Mouse (Mus musculus) embryonic facial prominence, embryonic 14.5 days (tissue): ENCODE data around the gene Pmis2. TPM values are rescaled to one million over a fixed set of nuclear protein-coding genes. Genes with fewer than 3 reads are reported as not detected.

Experiments used
- ATAC-seq: fragments of 200-750 bp; cut with Nextera tagmentation; 2 replicates; pipeline ENCODE4 v1.8.0; 2017; ENCODE audit warnings: low read depth, moderate number of reproducible peaks, moderate TSS enrichment
- DNase-seq: peaks from one replicate; pipeline ENCODE4 v3.0.0-alpha.2; 2015; ENCODE audit warnings: low spot score
- H3K27ac ChIP-seq: fragments of 300-500 bp; sonication (generic); replicated peaks from 2 replicates; pipeline ENCODE4 v1.5.1; 2014; ENCODE audit warnings: low read depth, mild to moderate bottlenecking, low read length, moderate library complexity
- H3K27me3 ChIP-seq: fragments of 300-500 bp; sonication (generic); replicated peaks from 2 replicates; pipeline ENCODE4 v1.6.1; 2014; ENCODE audit warnings: low read length; ENCODE audit not compliant: control insufficient read depth, insufficient read depth
- H3K36me3 ChIP-seq: fragments of 300-500 bp; sonication (generic); 2 replicates; pipeline ENCODE4 v1.6.1; 2014; ENCODE audit warnings: low read length, mixed read lengths; ENCODE audit not compliant: control insufficient read depth, insufficient read depth
- H3K4me1 ChIP-seq: fragments of 300-500 bp; sonication (generic); 2 replicates; pipeline ENCODE4 v1.6.1; 2014; ENCODE audit warnings: antibody characterized with exemption, low read length; ENCODE audit not compliant: control insufficient read depth, insufficient read depth
- H3K4me2 ChIP-seq: fragments of 300-500 bp; sonication (generic); 2 replicates; pipeline ENCODE4 v1.6.1; 2014; ENCODE audit warnings: low read depth, mild to moderate bottlenecking, low read length, moderate library complexity, mixed read lengths
- H3K4me3 ChIP-seq: fragments of 300-500 bp; sonication (generic); 2 replicates; pipeline ENCODE4 v1.5.1; 2014; ENCODE audit warnings: low read depth, mild to moderate bottlenecking, low read length
- H3K9ac ChIP-seq: fragments of 300-500 bp; sonication (generic); 2 replicates; pipeline ENCODE4 v1.6.1; 2014; ENCODE audit warnings: low read depth, mild to moderate bottlenecking, low read length, moderate library complexity, mixed read lengths
- H3K9me3 ChIP-seq: fragments of 300-500 bp; sonication (generic); 2 replicates; pipeline ENCODE4 v1.6.1; 2016; ENCODE audit warnings: low read length; ENCODE audit not compliant: control insufficient read depth
- WGBS: fragments of 180-500 bp; shearing (Covaris S2); extraction: QIAGEN DNeasy Blood & Tissue Kit; methylation state at CpG from one replicate; pipeline ENCODE4 v1.1.7; 2014; 5-methylcytosine and 5-hydroxymethylcytosine counted together
- polyA plus RNA-seq: library from polyadenylated mRNA; unstranded; fragments of >200 nt; fragmentation: Nextera tagmentation; extraction: Ambion mirVana; gene quantifications from 2 replicates; pipeline ENCODE4 v1.2.1, GENCODE M21; 2014

Gene Pmis2
- polyA plus RNA-seq, 1 experiment from 2014 or later, result not detected

GRCm38 (mm10) chr7:30649591-30650540, 21.5 kb downstream of the Pmis2 start, which contains the start of gene Rbm42:
Rbm42 (minus strand) TSS chr7:30650317.
- Histone ChIP-seq H3K4me1 (peaks cover 3% of the 10 kb centered on the region; the same call in 1 of the 2 replicates), H3K27me3 (no peaks in the 10 kb centered on the region), H3K4me3 (peak within 1 kb of the TSS; percentile 81), H3K9me3 (no peaks in the 10 kb centered on the region), H3K9ac (peak within 1 kb of the TSS; percentile 95), H3K36me3 (peaks cover 55% of the 10 kb centered on the region), H3K27ac (peak within 1 kb of the TSS; percentile 63; the same call in 1 of the 2 replicates), H3K4me2 (peak within 1 kb of the TSS; percentile 84)
- 2% methylated on average over 58 of the region's 59 CpGs for WGBS
- DNase-seq, result peak; percentile 100
- ATAC-seq, result peak; percentile 99

DNA sequence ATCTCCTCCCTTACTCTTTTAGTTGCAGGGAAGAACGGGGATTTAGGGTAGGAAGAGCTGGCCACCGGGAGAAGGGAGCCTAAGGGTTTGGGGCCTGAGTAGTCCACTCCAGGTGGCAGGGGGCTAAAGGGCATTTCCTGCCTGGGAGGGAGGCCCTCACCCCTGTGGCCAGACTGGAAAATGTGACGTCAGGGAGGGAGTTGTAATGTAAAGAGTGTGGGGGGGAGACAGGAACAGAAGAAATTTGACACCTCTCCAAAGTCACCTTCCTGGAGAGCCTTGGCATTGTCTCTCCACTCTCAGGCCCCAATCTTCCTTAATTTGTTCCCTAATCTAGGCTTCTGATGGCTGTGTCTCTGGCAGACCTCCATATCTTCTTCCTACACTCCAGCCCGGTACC, 32.3 kb downstream of the Pmis2 start:
- no peaks in the 10 kb centered on the region for H3K9me3 ChIP-seq
- ATAC-seq (no peak), DNase-seq (no peak)
- H3K9ac ChIP-seq, result 0 out of 2 replicates have a peak overlapping the region, but pooled peaks have one; percentile 19
- WGBS, result 16% methylated on average over 4 of the region's 4 CpGs
- H3K27me3 ChIP-seq, result peaks cover 28% of the 10 kb centered on the region
- H3K36me3 ChIP-seq, result peaks cover 43% of the 10 kb centered on the region
- H3K4me3 ChIP-seq, result no peak overlapping the region
- no peak overlapping the region for H3K27ac ChIP-seq
- H3K4me2 ChIP-seq, result no peak overlapping the region
- H3K4me1 ChIP-seq, result no peaks in the 10 kb centered on the region; the same call in 1 of the 2 replicates

- peaks cover 54% of the 10 kb centered on the region for H3K27me3 ChIP-seq
- no peaks in the 10 kb centered on the region for H3K9me3 ChIP-seq
- H3K4me2 ChIP-seq, result no peak overlapping the region
- WGBS, result 29% methylated on average over 11 of the region's 11 CpGs
- peaks cover 16% of the 10 kb centered on the region for H3K36me3 ChIP-seq
- ATAC-seq (no peak), DNase-seq (no peak)
- no peak overlapping the region for H3K27ac ChIP-seq
- H3K4me3 ChIP-seq, result no peak overlapping the region
- no peaks in the 10 kb centered on the region; the same call in 1 of the 2 replicates for H3K4me1 ChIP-seq
- H3K9ac ChIP-seq, result no peak overlapping the region
These were observed 35.0 kb downstream of the Pmis2 start for GRCm38 (mm10) chr7:30636395-30636794.

- Histone ChIP-seq H3K36me3 (peaks cover 10% of the 10 kb centered on the region), H3K4me1 (no peaks in the 10 kb centered on the region; the same call in 1 of the 2 replicates), H3K4me2 (peak within 1 kb of the TSS; percentile 36), H3K27me3 (peaks cover 55% of the 10 kb centered on the region), H3K4me3 (peak within 1 kb of the TSS; percentile 21), H3K27ac (no peak within 1 kb of the TSS), H3K9ac (no peak within 1 kb of the TSS), H3K9me3 (no peaks in the 10 kb centered on the region)
- under 1% methylated on average over 5 of the region's 5 CpGs for WGBS
- ATAC-seq (no peak), DNase-seq (no peak)
These were observed 35.7 kb downstream of the Pmis2 start, which contains the start of gene Etv2 for GRCm38 (mm10) chr7:30635752-30636151. Etv2 (minus strand) TSS chr7:30635852.

DNA sequence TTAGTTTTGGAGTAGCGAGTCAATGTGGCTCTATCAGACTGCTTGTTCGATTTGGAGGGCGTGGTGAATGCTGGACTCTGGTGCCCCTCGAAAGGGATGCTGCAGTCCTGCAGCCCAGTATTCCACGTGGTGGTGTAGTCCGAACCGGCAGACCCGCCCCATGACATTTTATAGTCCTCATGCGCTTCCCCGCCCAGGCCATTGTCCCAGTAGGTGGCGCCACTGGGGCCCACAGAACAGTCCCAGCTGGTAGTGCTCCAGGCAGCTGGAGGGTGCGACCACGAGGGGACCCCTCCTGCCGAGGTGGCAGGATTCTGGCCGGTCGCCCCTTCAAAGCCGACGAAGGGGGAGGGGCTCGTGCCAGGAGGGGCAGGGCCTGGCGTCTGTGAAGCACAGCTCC, 36.8 kb downstream of the Pmis2 start:
- H3K27ac ChIP-seq, result no peak overlapping the region
- H3K9me3 ChIP-seq, result no peaks in the 10 kb centered on the region
- peaks cover 55% of the 10 kb centered on the region for H3K27me3 ChIP-seq
- H3K9ac ChIP-seq, result no peak overlapping the region
- H3K4me2 ChIP-seq, result peak overlapping the region; percentile 36
- H3K36me3 ChIP-seq, result 0 out of 2 replicates have a peak, but pooled peaks cover 1% of the 10 kb centered on the region
- ATAC-seq, result peak; percentile 68
- H3K4me1 ChIP-seq, result no peaks in the 10 kb centered on the region; the same call in 1 of the 2 replicates
- DNase-seq, result peak; percentile 20
- H3K4me3 ChIP-seq, result peak overlapping the region; percentile 21
- under 1% methylated on average over 20 of the region's 20 CpGs for WGBS

GRCm38 (mm10) chr7:30633762-30634412, 37.5 kb downstream of the Pmis2 start:
- H3K4me1 ChIP-seq, result no peaks in the 10 kb centered on the region; the same call in 1 of the 2 replicates
- peak overlapping the region; percentile 8; the same call in 1 of the 2 replicates for H3K4me3 ChIP-seq
- H3K27me3 ChIP-seq, result peaks cover 55% of the 10 kb centered on the region
- no peak for DNase-seq
- no peaks in the 10 kb centered on the region for H3K36me3 ChIP-seq
- no peak for ATAC-seq
- H3K9me3 ChIP-seq, result no peaks in the 10 kb centered on the region
- 0 out of 2 replicates have a peak overlapping the region, but pooled peaks have one; percentile 36 for H3K4me2 ChIP-seq
- no peak overlapping the region for H3K9ac ChIP-seq
- no peak overlapping the region for H3K27ac ChIP-seq
- WGBS, result 7% methylated on average over 27 of the region's 27 CpGs

- Histone ChIP-seq H3K4me1 (peaks cover 8% of the 10 kb centered on the region), H3K4me2 (no peak overlapping the region), H3K4me3 (no peak overlapping the region), H3K9me3 (no peaks in the 10 kb centered on the region), H3K9ac (no peak overlapping the region), H3K36me3 (peaks cover 4% of the 10 kb centered on the region; the same call in 1 of the 2 replicates), H3K27me3 (peaks cover 26% of the 10 kb centered on the region), H3K27ac (no peak overlapping the region)
- DNase-seq (no peak), ATAC-seq (no peak)
These were observed 42.4 kb downstream of the Pmis2 start for GRCm38 (mm10) chr7:30629013-30629412.

DNA sequence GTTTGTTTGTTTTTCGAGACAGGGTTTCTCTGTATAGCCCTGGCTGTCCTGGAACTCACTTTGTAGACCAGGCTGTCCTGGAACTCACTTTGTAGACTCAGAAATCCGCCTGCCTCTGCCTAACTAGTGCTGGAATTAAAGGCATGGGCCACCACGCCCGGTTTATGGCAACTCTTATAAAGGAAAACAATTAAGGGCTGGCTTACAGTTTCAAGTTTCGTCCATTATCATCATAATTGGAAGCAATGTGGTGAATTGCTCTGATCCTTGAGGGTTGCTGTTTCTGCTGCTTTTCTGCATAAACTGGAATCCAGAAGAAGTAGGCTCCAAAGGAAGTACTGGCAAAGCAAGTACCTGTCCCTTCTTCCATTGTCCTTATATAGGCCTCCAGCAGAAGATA, 44.8 kb downstream of the Pmis2 start:
- H3K4me3 ChIP-seq, result no peak overlapping the region
- peaks cover 8% of the 10 kb centered on the region for H3K4me1 ChIP-seq
- no peak overlapping the region for H3K27ac ChIP-seq
- DNase-seq (no peak), ATAC-seq (no peak)
- H3K4me2 ChIP-seq, result no peak overlapping the region
- H3K27me3 ChIP-seq, result 0 out of 2 replicates have a peak, but pooled peaks cover 3% of the 10 kb centered on the region
- H3K36me3 ChIP-seq, result peaks cover 28% of the 10 kb centered on the region
- H3K9me3 ChIP-seq, result no peaks in the 10 kb centered on the region
- no peak overlapping the region for H3K9ac ChIP-seq
- WGBS, result 81% methylated on average over 5 of the region's 5 CpGs
